Mouse (Mus musculus) MN1 (cell line): Measurements from ENCODE around the gene Cenpb.
"Not testable (repeated sequence)": the region's sequence is repeated elsewhere in the genome, so short reads cannot be mapped to it uniquely, and the experiment has no call there.

Source experiments
- DNase-seq: peaks from one replicate; pipeline ENCODE4 v3.0.0-alpha.2; 2016; ENCODE audit warnings: low spot score

Cenpb gene

DNA sequence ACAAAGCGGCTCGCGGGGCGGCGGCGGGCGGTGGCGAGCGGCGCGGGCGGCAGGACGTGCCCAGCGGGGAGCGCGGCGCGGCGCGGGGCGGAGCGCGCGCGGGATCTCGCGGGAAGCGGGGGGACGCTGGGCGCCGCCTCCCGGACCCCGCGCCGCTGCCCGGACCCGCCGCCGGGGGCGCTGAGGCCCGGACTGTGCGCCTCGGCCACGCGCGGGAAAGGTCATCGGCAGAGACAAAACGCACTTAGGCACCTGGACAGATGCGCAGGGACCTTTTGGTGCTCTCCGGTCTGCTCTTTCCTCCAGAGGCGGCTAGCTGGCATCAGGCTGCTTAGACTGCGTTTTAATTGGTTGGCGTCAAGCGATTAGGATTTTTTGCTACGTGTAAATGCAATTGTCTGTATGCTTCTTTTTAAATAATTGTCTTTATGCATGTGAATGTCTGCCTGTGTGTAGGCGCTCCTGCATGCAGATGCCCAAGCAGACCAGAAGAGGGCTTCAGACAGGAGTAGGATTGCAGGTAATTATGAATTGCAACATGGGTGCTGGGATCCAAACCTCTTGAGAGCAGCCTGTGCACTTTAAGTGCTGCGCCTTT lies at the start of gene Cenpb:
Gene Cenpb, minus strand, starts transcription at position 78 of the 598 bp plus-strand sequence.
- DNase-seq: peak; percentile 88

DNA sequence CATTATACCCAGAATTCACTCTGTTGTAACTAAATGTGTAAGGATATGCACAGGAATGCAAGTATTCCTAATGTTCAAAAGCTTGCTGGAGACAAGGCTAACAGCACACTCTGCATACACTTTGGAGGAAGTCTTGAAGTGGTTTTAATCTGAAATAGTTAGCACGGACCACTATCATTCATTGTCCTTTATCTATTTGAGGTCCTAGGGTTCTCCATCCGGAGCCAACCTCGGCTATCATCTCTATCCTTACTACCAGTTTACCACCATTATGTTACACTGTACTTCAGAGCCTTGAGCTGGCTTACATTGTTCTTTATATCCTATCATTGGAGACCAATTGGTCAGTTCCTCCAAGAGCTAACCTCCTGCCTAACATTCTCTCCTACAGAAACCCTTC lies 47.4 kb upstream of the Cenpb start:
- DNase-seq: no peak

DNA sequence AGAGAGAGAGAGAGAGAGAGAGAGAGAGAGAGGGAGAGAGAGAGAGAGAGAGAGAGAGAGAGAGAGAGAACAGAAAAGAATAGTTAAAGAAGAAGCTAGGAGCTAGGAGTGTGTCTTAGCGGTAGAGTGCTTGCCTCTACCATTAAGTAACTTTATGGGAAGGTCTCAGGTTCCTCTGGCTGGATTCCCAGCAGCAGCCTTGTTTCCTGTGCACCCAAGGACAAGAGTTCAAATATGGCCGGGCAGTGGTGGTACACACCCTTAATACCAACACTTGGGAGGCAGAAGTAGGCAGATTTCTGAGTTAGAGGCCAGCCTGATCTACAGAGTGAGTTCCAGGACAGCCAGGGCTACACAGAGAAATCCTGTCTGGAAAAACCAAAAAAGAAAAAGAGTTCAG lies 46.8 kb upstream of the Cenpb start:
- not testable (repeated sequence) for DNase-seq

DNA sequence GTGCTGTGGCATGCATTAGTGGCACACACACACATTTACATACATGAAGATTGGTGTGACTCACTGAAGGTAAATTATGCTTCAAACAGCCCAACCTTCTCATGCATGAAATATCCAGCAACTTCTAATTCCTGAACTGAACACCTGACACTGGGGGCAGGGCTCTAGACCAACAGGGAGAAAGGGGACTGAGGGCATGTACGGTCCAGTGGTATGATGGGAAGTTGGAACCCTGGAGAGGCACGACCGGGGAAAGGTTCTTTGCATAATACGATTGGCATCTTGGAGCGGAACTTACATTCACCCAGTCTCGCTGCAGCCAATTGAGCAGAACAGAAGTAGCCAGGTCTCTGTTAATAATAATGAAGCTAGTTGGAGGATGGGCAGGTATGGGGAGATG lies 45.3 kb upstream of the Cenpb start:
- no peak for DNase-seq

DNA sequence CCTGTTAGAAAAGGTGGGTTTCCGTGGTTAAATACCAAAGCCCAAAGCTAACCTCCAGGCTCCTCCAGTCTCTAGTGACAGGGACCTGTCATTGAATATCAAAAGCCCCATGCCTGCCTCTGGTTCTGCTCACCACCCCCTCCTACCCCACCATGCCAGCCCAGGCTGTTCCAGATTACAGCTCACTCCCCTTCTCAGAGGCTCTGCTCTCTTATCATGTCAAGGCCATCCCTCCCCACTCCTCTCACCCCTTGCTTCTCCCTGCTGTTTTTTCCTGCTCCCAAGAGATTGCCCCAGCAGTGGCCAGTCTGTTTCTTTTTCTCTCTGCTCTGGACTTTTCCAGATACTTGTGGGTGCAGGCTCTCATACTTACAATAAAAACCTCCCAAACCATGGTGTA lies 43.7 kb upstream of the Cenpb start:
- no peak for DNase-seq

DNA sequence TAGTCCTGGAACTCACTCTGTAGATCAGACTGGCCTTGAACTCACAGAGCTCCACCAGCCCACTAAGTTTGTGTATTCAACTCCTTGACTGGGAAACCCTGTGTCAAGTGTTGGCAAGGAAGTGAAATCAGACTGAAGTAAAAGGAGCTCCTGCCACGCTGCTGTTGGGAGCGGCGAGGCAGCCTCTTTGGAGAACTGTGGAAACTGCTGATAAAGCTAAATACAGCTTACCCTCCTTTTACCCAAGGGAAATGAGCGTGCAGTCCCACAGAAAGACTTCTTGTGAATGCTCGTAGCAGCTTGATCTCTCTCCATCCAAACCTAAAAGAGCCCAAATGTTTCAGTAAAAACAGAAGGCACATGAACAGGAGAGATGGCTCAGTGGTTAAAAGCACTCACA lies 42.7 kb upstream of the Cenpb start:
- DNase-seq: no peak

DNA sequence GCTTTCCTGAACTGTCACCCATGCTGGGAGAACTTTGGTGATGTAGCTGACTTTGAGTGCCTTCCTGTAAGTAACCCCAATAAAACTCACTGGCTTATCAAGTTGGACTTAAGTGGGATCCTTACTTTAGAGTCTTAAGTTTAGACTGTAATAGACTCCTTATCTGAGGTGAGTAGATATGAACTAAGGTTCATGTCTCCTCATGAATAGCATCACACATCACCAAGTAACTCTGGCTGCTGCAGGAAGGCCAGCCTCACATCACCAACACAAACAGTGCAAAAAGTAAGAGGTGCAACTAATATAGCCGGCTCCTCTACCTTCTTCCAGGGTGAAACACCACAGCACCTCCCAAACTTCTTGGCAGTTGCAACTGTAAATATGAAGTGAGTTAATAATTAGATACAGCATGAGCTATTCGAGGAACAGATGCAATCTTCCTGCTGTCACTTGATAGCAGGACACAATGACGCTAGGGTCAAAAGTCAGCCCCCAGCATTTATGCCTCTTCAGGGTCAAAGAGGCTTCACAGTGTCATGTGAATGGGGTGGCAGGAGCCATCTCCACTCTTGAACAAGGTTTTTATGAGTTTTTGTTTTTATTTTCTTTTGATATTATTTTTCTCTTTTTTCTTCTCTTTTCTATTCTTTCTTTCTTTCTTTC lies 42.1 kb upstream of the Cenpb start:
- no peak for DNase-seq

DNA sequence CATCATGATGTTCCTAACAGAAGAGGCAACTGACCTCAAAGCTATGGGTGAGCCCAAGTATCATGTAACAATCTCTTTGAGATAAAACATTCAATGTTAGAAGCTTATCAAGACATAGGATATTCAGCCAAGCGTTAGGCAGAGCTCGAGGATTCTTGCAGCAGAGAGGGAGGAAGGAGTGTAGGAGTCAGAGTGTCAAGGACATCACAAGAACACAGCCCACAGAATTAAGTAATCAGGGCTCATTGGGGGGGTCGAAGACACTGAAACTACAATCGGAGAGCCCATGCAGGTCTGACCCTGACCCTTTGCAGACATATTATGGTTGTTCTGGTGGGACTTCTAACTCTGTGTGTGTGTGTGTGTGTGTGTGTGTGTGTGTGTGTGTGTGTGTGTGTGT lies 40.2 kb upstream of the Cenpb start:
- DNase-seq: no peak

DNA sequence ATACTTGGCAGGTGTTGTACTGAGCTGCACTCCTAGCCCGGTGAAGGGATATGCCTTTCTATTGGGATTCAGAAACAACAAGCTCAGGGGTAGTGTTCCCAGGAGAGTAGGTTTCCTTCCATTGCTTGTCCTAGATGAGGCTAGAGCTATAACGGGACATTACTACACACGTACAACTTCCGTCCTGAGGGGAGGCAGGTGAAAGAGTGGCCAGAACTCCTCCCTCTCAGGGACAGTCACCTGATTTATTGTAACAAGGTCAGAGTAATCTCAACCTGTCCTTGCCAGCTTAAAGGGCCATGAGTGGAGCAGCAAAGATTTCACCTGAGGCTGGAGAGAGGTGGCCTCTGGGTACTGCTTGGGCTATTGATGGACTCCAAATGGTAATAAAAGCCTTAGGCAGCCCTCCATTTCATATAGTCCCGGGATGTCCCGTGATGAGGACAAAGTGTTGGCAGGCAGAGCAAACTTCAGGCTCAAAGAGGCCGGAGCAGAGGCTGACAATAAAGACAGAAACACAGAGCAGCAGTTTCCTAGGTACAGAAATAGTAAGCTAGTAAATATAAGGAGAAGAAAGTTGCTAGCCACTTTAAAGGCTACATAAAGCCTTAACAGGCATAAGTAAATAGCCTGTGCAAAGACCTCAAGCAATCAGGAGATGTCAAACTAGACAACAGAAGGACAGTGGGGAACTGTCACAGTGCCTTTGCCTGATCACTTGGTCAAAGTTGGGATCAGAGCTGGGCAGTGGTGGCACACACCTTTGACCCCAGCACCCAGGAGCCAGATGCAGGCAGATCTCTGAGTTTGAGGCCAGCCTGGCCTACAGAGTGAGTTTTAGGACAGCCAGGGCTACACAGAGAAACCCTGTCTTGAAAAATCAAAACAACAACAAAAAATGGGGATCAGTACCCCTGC lies 36.3 kb upstream of the Cenpb start:
- DNase-seq: no peak

DNA sequence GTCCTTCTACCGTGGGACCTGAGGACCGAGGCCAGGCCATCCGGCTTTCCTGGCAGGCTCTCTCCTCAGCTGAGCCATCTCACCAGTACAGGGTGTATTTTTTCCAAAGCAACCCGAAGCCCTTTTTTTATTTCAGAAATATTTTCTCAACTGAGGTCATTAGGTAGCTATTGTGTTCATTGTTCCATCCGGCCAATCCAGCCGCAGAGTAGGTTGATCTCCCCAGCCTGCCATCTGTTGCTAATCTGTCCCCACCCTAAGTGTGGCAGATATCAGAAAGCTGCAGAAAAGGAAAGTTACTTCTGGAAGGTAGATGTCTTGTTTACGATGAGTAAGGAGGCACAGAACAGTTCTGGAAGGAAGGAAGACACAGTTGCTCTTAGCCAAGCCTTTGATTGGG lies 33.9 kb upstream of the Cenpb start:
- no peak for DNase-seq

DNA sequence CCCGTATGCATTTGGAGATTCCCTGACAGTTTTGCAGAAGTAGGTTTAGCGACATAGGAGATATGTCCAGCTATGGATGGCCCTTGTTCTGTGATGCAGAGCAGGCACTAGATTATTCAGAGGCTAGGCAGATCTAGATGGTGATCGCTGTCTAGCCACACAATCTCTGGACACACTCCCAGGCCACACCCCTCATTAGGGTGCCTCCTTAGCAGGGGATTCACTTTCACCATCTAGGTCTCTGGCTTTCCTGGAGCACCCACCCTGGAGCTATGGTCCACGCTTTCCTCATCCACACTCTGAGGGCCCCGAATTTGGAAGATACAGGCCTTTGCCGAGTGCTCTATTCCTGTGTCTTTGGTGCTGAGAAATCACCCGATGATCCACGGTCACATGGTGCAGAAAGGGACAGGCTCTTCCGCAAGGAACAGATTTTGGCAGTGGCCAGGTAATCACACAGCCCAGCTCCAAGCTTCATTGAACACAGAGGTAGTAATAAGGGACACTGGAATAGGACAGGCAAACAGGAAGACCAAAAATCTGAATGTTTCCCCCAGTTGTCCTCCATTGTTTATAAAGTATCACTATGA lies 31.3 kb upstream of the Cenpb start:
- DNase-seq: peak; percentile 13

DNA sequence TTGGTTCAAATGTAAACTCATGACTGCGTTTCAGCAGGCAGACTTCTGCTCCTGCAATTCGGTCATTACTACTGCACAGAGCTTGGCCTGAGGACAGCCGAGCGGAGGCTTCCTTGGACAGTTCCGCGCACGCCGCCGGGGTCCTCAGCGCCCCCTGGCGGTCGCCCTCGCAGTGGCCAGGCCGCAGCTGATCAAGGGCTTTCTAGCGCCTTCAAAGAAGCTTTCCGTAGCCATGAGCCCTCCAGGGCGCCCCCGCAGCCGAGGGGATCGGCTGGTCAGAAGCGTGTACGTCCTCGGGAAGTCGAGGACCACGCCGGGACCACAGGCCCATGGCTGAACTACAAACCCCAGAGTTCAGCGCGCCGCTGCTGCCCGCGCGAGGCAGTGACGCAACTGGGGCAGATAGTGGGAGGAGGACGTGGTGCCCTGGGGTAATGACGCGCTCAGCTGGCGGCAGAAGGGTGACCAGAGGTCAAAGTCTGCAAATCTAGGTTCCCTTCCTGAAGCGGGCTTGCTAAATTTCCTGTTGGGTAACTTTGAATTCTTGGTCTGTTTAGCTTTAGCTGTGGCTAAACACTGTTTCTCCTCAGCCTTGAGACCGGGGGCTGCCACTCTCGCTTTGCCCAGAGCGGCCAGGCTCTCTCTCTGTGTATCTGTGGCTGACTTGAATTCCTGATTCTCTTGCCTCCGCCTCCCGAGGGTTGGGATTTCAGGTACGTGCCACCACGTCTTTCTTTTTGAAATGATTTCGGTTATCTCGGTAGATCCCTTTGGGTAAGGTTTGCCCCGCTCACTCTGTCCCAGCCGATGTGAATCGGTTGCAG lies 30.3 kb upstream of the Cenpb start:
- DNase-seq: peak; percentile 94

DNA sequence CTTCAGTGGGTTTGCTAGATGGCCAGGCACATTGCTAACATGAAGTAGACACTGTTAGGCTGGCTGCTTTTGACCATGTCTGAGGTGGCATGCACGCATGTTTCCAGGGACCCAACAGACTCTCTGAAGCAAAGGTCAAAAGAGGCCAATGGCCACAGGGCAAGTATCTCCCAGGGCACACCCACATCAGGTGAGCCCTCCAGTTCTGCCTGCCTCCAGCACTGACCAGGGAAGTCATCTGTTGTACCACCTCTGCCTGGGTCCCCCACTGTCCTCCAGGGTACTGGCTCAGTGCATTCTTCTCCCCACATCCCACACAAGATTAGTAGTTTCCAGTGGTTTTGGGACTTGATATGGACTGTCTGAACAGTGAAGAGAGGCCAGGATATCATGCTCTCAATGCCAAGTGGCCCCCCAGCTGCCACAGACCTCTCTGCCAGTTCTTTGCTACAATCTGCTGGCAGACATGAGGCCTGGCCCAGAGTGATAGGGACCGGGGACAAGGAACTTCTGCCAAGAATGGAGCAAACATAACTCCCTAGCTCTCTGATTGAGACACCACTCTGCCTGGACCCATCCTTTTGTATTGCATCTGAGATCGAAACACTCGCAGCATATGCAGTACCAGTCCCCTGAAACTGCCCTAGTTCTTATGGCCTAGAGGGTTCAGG lies 29.4 kb upstream of the Cenpb start:
- no peak for DNase-seq

DNA sequence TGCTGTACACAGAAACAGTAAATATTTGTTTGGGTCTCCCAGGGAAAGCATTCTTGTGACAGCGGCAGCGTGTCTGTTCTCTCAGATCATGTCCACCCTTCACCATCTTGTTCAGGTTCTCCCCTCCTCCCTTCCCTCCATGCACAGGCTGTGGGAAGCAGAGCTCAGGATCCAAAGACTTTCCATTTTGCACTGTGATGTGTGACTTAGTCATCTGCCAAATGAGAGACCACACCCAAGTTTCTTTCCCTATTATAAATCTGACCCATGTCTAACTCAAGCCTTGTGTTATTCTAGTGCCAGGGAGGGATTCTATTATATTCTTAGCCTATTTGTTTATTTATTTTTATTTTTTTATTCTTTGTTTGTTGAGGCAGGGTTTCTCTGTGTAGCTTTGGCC lies 28.5 kb upstream of the Cenpb start:
- DNase-seq: no peak

DNA sequence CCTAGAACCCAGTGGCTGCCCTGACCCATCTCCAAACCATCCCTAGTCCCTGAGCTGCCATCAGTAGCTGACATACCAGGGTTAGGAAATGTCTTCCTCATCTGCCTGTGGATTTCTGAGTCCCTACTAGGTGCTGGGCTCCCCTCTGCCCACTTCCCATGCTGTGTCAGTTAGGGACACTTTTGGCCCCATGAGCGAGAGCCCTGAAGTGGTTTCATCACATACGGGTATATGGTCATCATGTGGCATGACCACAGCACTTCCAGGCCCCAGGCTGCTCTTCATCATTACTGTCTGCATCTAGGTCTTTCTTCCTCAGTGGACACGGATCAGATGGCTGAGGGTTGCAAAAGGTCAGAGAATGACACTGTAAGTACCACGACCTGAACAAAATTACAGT lies 26.9 kb upstream of the Cenpb start, which contains the start of gene Ap5s1:
Gene Ap5s1, plus strand, starts transcription at position 301 of the 400 bp plus-strand sequence.
- no peak for DNase-seq

DNA sequence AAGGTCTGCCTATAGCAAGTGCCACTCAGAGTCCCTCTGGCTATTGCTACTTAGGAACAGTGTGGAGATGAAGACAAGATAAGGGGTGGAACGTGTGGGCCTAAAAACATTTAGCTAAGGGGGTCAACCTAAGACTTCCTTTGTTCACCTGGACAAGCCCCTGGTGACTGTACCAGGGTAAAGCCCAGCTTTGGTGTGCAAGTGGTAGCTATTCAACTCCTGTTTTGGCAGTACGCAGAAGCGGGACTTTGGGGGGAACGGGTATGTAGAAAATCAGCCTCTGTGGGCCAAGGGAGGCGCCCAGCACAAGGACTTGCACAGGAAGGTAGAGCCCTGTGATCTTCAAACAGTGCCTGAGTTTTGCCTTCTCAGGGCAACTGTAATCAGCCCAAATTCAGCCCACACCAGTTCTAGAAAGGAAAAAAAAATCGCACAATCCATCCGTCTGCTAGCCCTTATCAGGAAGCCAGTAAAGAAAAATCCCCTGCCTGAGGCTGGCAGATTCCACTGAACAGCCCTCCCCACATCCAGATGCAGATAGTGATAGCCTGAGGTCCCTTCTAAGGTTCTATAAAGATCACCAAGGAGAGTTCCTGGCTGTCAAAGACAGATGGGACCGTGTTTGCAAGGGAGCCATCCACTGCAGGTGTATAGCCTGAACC lies 25.8 kb upstream of the Cenpb start:
- DNase-seq: no peak

DNA sequence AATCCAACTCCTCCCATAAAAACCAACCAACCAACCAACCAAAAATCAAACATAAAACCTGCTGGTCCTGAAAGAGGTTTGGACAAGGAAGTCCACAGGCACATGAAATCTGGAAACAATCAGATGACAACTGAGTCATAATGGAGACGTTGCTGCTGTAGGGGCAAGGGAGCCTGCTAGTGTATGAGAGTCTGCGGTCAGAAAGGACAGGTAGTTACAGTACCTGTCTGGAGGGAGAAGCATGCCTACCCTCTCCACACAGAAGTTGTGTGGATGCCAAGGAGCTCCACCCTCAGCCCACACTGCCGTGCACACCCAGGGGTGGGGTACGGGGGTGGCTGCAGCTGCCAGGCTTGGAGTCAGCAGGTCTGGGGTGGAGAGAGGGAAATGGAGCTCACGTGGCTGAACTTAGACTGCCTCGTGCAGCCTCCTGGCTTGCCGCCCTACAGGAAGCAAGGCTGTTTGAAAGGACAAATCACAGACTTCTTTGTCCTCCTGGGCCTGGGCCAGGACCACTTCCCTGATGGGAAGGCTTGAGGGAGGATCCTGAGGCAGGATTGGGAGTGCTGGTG lies 24.6 kb upstream of the Cenpb start:
- DNase-seq: peak; percentile 90

DNA sequence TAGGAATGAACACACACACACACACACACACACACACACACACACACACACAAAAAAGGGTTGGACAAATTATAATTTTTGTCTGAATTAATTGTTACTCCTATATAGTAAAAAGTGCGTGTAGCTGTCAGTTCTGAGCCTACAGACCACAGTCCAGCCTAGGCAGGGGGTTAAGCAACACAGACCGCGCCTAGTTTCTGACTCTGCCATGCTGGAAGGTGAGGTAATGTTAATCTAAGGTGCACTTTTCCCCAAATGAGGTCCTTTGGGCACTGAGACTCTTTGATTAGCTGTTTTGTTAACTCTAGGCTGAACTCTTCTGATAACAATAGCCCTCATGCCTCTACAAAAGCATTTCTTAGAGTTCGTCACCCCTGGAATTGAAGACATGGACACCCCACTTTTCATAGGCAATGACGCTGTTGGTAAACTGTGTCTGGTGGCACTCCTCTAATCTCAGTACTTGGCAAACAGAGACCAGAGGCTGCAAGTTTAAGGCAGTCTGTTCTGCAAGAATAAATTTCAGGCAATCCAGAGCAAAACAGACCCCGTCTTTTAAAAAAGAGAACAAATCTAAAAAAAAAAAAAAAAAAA lies 24.0 kb upstream of the Cenpb start:
- DNase-seq: peak; percentile 19

DNA sequence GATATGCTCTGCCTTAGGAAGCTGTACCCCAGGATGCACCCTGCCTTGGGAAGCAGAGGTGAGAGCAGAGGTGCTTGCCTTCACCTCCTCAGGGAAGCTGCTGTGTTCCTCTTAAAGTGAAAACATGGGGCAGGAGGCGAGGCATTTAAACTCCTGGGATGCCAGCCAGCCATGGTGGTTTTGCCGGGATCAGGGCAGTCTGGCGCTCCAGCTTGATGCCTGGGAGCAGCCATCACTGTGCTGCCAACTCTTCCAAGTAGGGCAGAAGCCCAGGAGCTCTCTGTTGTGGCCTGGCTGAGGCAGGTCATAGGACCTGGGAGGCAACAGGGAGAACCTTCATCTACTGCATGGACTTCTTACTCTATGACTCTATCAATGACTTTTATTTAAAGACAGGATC lies 21.4 kb upstream of the Cenpb start:
- no peak for DNase-seq

DNA sequence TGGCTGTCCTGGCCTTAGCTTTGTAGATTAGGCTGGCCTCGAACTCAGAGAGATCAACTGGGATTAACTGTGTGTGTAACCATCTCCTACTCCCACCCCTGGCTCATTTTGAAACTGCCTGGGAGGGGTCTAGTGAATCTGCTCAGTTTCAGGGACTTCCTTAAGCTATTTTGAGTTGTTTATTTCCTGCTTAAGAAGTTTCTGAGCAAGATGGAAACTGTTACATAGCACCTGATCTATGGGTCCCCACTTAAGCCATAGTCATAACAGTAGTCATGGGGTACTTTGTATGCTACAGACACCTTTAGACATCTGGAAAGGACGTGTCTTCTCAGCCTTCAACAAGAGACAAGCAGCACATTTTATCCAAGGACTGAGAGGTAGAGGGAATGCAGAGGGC lies 20.8 kb upstream of the Cenpb start:
- DNase-seq: no peak
